Mouse (Mus musculus): Measurements from ENCODE around the gene Rab5if. TPM values are rescaled to one million over a fixed set of nuclear protein-coding genes. Genes with fewer than 3 reads are reported as not detected.
"Not testable (repeated sequence)": the region's sequence is repeated elsewhere in the genome, so short reads cannot be mapped to it uniquely, and the experiment has no call there.

The Rab5if gene
- polyA plus RNA-seq, 1 experiment, result 371 TPM

DNA sequence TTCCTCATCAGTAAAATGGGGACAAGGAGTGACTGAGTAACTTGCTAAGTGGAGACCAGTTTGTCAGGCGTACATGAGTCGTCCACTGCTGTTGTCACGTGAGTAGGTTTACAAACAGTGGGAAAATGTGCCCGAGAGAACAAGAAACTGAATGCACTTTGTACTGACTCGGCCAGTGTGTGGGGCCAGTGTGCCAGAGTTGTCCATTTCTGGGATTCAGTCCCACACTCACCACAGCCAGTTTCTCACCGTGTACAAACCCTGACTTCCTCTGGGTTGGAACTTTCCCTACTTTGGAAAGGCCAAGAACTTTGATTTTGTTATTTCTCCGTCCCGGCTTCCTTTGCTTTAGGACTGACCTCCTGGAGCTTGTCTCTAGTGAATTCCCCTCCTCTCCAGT, 6.1 kb downstream of the Rab5if start:
- H3K4me3 ChIP-seq (ENCODE audit: insufficient read depth, low read depth, low read length), result no peak overlapping the region
- 0 out of 2 replicates have a peak overlapping the region, but pooled peaks have one; percentile 4 for H3K27ac ChIP-seq (replicated peaks; ENCODE audit: low read depth, low read length)
- H3K4me1 ChIP-seq (ENCODE audit: control insufficient read depth, insufficient read depth, insufficient read length, low read length), result peaks cover 13% of the 10 kb centered on the region

DNA sequence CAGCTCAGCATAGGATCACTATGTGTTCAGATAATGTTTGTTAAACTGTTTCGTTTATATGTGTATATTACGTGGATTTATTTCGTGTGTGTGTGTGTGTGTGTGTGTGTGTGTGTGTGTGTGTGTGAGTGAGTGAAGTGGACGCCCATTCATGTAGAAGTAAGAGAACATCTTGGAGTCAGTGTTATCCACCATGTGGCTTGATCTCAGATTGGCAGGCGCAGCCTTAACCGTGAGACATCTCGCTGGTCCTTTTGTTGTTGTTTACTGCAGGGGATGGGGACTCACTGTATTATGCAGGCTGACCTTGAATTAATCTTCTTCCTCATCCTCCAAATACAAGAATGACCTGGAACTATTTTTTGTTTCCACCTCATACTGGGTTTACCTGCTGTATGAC, 6.6 kb downstream of the Rab5if start:
- H3K4me1 ChIP-seq (ENCODE audit: control insufficient read depth, insufficient read depth, insufficient read length, low read length), result peaks cover 11% of the 10 kb centered on the region
- no peak overlapping the region for H3K4me3 ChIP-seq (ENCODE audit: insufficient read depth, low read depth, low read length)
- no peak overlapping the region for H3K27ac ChIP-seq (replicated peaks; ENCODE audit: low read depth, low read length)

DNA sequence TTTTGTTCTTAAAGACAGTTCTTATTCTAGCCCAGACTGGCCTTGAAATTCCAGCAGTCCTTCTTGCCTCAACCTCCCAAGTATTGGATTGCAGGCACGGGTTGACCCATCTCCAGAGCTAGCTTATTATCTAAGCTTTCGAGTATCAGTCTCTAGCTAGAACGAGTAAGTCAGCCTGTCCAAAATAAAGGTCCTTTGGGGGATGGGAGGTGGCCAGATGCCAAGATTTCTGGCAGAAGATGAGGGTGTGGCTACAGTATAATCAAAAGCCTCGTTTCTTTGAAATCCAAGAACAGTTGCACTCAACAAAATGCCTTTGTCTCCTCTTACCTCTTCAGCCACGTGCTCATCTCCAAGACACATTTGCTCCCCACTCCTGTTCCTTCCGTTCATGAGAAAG, 7.6 kb downstream of the Rab5if start:
- Histone ChIP-seq H3K4me3 (ENCODE audit: insufficient read depth, low read depth, low read length) (no peak overlapping the region), H3K27ac (replicated peaks; ENCODE audit: low read depth, low read length) (no peak overlapping the region)

DNA sequence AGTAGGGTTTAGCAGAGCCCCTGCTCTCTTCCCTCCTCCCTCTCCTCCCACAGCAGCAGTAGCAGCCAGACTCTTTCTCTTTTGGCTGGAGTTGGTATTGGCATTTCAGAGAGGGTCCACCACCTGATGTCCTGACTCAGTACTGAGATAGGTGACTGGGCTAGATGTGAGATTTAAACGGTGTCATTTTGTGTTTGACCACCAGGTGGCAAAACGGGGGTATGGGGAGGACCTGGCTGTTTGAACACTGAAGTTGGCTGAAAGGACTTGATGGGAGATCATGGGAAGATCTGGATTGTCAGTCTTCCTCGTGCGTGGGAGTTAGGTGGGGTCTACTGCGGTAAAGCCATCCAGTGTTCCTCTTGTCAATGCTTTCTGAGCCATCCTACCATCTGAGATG, 10.7 kb downstream of the Rab5if start:
- Histone ChIP-seq H3K27ac (replicated peaks; ENCODE audit: low read depth, low read length) (no peak overlapping the region), H3K4me1 (ENCODE audit: control insufficient read depth, insufficient read depth, insufficient read length, low read length) (peaks cover 8% of the 10 kb centered on the region), H3K4me3 (ENCODE audit: insufficient read depth, low read depth, low read length) (no peak overlapping the region)

More for the DNA sequence above, 7.6 kb downstream of the Rab5if start:
- H3K4me1 ChIP-seq (ENCODE audit: control insufficient read depth, insufficient read depth, insufficient read length, low read length), result peaks cover 10% of the 10 kb centered on the region

DNA sequence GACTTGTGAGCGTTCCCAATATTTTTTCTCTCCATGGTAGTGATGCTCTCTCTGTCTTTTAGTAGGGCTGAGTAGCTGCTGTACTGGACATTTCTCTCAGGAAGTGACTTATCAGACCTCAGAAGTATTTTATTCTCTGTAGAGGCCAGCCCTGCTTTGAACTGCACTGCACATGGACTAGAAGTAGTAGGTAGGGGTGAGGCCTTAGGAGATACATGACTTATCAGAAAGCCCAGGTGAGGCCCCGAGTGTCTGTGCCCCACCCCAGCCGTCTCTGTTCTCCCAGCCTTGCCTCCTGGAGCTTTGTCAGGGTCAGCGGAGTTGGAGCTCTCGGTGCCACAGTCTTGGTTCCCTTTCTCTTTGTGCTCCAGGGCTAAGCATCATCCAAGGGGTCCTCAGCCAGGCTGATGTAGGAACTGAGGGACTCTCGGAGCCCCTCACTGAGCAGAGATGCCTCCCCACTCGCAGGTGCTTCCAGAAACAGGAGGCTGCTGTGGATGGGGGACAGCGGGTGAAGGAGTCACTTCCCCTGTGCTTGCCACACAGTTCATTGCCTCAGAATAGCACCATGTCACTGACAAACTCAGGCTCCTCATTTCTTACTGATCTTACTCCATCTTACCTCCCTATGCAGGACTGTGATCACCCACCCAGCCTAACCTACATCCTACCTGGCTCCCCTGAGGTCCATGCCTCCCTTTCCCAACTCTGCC, 11.3 kb downstream of the Rab5if start:
- Histone ChIP-seq H3K27ac (replicated peaks; ENCODE audit: low read depth, low read length) (no peak overlapping the region), H3K4me1 (ENCODE audit: control insufficient read depth, insufficient read depth, insufficient read length, low read length) (peaks cover 9% of the 10 kb centered on the region), H3K4me3 (ENCODE audit: insufficient read depth, low read depth, low read length) (no peak overlapping the region)

DNA sequence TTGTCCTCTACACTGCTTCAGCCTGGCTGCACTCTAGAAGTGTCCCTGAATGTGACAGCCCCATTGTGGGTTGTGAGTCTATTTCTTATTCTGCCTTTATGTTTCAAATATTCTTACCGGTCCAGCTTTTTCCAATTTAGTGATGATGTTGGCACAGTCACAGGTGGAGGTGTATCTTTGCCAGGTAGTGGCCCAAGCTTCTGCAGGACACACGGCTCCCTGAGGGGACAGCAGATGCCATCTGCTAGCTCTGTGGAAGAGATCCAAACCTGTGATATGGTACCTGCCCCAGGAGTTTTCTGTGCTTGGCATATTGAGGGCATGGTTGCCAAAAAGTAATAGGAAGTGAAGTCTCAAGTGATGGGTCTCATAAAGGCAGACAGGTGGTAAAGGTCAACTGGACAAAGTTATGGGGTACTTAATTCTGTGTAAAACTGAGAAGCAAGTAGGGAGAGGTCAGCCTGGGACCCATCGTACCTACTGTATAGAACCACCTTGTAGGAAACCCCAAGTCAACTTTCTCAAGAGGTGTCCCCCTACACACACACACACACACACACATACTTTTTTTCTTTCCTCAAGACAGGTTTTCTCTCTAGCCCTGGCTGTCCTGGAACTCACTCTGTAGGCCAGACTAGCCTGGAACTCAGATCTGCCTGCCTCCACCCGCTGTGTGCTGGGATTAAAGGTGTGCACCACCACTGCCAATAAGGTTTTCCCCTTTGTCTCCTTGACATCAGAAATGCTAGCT, 12.0 kb downstream of the Rab5if start:
- Histone ChIP-seq H3K4me3 (ENCODE audit: insufficient read depth, low read depth, low read length) (no peak overlapping the region), H3K27ac (replicated peaks; ENCODE audit: low read depth, low read length) (no peak overlapping the region), H3K4me1 (ENCODE audit: control insufficient read depth, insufficient read depth, insufficient read length, low read length) (peaks cover 10% of the 10 kb centered on the region)

DNA sequence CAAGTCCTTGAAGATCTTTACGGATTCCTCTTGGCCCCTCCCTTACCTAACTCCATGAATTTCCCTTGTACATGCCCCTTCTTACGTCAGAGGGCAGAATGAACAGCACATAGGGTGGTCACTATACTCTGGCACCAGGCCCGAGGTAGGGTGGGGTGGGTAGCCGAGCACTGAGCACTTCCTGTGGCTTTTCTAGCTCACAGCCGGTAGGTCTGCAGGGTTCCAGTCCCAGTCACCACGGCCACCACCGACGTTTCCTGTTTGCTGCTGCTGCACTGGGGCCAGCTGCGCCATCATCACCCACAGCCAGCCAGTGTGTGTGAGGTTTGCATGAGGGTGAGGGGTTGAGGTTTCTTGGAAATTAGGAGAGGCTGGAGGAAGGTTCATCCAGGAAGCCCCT, 14.8 kb downstream of the Rab5if start:
- Histone ChIP-seq H3K4me1 (ENCODE audit: control insufficient read depth, insufficient read depth, insufficient read length, low read length) (0 out of 2 replicates have a peak, but pooled peaks cover 3% of the 10 kb centered on the region), H3K4me3 (ENCODE audit: insufficient read depth, low read depth, low read length) (no peak overlapping the region), H3K27ac (replicated peaks; ENCODE audit: low read depth, low read length) (no peak overlapping the region)

DNA sequence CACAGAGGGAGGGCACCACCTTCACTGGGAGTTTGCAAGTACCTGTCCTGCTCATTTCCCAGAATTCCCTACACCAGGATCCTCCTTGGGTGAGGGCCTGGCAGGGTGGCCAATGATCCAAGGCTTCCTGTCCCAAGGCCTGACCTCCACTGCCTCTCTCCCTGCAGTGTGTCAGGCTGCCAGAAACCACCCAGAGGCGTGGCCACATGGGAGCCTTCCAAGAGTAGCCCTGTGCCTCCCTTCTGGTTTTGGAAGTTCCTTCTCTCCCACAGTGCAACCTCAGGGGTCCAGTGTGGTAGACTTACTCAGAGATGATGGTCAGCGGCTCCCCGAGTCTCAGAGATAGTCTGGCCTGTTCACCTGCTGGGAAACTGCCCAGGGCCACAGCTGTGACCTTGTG, 16.6 kb downstream of the Rab5if start:
- no peak overlapping the region for H3K4me3 ChIP-seq (ENCODE audit: insufficient read depth, low read depth, low read length)
- H3K4me1 ChIP-seq (ENCODE audit: control insufficient read depth, insufficient read depth, insufficient read length, low read length), result 0 out of 2 replicates have a peak, but pooled peaks cover 3% of the 10 kb centered on the region
- no peak overlapping the region for H3K27ac ChIP-seq (replicated peaks; ENCODE audit: low read depth, low read length)

DNA sequence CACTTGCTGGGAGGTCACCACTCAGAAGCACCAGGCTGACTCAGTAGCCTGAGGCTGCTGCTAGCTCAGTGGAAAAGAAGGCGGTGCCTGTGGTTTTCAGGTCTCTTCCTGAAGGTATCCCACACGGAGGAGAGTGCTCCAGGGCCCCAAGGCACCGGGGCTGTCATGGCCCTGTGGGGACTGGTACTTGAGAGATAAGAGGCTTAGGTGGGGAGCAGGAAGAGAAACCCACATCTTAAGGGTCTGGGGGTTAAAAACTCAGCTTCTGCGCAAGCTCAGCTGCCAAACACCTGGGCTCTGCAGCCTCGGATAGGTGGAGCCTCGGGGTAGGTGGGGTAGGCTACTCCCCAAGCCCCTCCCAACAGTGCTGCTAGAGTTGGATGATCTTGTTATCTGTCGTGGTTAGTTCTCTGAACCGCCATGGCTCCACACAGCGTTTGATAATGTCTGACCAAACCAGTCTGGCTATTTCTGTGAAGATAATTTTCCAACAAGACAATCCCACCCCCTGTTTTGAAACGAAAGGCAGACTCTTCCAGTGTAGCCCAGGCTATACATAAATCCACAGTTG, 19.6 kb downstream of the Rab5if start:
- H3K27ac ChIP-seq (replicated peaks; ENCODE audit: low read depth, low read length), result no peak overlapping the region
- H3K4me1 ChIP-seq (ENCODE audit: control insufficient read depth, insufficient read depth, insufficient read length, low read length), result 0 out of 2 replicates have a peak, but pooled peaks cover 3% of the 10 kb centered on the region
- H3K4me3 ChIP-seq (ENCODE audit: insufficient read depth, low read depth, low read length), result no peak overlapping the region

DNA sequence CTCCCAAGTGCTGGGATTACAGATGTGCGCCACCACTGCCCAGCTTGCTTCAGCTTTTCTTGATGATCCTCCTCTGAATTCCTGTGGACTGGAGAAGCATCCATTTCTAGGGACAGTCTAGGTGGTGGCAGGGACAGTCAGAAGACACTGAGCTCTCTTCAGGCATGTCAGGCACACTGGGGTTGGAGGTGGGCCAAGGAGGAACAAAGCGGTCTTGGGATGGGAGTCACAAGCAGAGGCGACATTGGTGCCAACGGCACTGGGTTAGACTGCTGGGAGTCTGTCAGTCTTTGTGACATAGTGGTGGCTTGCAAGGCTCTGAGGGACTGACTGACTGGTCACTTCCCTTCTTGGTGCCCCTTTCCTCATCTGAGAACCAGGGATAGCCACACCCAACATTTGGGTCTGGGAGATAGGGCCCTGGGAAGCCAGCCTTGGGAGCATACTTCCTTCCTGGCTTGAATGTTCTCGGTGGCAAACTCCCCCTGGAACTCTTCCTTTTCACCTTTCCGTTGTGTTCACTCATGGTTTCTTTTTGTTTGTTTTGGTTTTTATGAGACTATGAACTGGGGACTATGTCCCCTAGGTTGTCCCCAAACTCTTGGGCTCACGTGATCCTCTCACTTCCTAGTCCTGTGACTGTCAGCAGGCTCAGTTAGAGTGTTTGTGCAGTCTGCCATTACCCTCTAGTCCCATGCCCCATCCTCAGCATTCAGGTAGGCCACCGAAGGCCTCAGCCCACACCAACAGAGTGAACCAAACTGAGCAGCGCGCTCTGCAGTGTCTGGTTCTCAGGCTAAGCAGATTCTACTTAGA, 21.7 kb downstream of the Rab5if start:
- H3K27ac ChIP-seq (replicated peaks; ENCODE audit: low read depth, low read length), result no peak overlapping the region
- H3K4me3 ChIP-seq (ENCODE audit: insufficient read depth, low read depth, low read length), result no peak overlapping the region
- no peaks in the 10 kb centered on the region for H3K4me1 ChIP-seq (ENCODE audit: control insufficient read depth, insufficient read depth, insufficient read length, low read length)

DNA sequence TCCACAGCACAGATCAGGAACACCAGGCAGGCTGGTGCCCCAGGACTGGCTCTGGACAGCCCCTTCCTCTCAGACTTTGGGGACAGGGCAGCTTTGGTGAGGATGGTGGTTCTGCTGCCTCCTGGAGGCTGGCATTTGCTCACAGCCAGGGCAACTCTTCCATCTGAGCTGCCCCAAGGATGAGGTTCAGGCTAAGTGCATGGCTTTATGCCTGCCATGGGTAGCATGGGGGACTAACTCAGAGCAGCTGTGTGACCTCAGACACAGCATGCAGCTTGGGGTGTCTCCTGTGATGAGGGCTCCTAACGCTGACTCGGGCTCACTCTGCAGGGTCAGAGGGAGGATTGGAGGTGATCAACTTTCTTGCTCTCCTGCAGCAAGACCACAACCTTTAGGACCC, 22.7 kb downstream of the Rab5if start:
- not testable (repeated sequence) for H3K4me3 ChIP-seq (ENCODE audit: insufficient read depth, low read depth, low read length); H3K4me1 ChIP-seq (ENCODE audit: control insufficient read depth, insufficient read depth, insufficient read length, low read length); H3K27ac ChIP-seq (replicated peaks; ENCODE audit: low read depth, low read length)

DNA sequence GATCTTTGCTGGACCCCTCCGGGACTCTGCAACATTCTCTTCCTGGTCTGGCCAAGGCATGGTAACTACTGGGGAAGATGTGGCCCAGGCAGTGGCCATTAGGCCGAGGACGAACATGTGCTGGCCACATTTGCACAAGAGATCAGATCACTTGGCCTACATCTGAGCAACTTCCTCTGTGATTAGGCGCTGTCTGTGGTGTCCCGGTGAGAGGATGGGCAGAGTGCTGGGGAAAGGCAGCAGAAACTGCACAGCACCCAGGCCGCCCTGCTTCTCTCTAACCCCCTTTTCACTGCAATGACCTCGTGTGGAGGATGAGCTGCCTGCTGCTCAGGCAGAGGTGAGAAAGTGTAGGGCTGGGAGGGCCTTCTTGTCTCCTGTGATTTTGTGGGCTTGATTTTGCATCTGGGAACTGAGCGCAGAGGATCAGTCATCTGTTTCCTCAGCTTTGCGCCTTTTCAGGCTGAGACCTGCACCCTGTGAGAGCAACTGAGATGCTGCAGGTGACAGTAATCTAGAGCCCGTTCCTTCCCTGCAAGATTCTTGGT, 23.2 kb downstream of the Rab5if start:
- H3K4me3 ChIP-seq (ENCODE audit: insufficient read depth, low read depth, low read length), result no peak overlapping the region
- H3K27ac ChIP-seq (replicated peaks; ENCODE audit: low read depth, low read length), result no peak overlapping the region
- no peaks in the 10 kb centered on the region for H3K4me1 ChIP-seq (ENCODE audit: control insufficient read depth, insufficient read depth, insufficient read length, low read length)

DNA sequence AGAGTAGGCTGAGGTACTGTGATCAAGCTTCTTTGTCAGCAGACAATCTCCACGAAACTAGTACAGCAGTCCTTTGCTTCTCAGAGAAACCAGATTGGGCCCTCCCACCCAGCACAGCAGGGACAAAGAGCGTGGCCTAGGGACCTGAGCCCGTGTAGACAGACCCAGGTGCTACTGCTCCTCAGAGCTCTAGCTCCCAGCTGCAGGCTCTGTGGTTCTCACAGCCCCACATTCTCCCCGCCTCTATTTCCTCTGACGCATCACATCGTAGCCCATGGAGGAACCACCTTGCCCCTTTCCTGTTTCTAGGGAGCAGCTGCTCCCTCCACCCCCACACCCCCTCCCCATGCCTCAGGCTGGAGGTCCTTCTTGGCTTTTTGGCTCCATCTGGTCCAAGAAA, 24.1 kb downstream of the Rab5if start, which contains the start of gene Sla2:
Sla2 (minus strand) TSS at position 176 of the 400 bp plus-strand sequence.
- Histone ChIP-seq H3K4me1 (ENCODE audit: control insufficient read depth, insufficient read depth, insufficient read length, low read length) (no peaks in the 10 kb centered on the region), H3K4me3 (ENCODE audit: insufficient read depth, low read depth, low read length) (no peak within 1 kb of the TSS), H3K27ac (replicated peaks; ENCODE audit: low read depth, low read length) (no peak within 1 kb of the TSS)

DNA sequence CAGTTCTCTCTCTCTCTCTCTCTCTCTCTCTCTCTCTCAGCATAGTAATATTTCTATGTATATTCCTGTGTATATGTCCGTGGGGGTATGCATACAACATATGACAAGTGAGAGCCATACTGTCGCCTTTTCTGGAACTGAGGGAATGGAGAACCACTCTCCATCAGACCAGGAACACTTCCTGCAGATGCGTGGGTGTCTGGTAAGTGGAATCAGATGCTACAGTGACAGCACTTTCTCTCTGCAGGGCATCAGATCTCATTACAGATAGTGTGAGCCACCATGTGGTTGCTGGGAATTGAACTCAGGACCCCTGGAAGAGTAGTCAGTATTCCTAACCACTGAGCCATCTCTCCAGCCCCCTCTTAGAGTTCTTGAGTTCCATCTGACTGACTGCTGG, 25.6 kb downstream of the Rab5if start:
- 0 out of 2 replicates have a peak, but pooled peaks cover 3% of the 10 kb centered on the region for H3K4me1 ChIP-seq (ENCODE audit: control insufficient read depth, insufficient read depth, insufficient read length, low read length)
- H3K27ac ChIP-seq (replicated peaks; ENCODE audit: low read depth, low read length), result no peak overlapping the region
- H3K4me3 ChIP-seq (ENCODE audit: insufficient read depth, low read depth, low read length), result no peak overlapping the region

Measured in brown adipose tissue, adult 24 weeks (tissue).